Comparison of ENCODE assay signal across 25 mouse cellular contexts in the genomic region with DNA sequence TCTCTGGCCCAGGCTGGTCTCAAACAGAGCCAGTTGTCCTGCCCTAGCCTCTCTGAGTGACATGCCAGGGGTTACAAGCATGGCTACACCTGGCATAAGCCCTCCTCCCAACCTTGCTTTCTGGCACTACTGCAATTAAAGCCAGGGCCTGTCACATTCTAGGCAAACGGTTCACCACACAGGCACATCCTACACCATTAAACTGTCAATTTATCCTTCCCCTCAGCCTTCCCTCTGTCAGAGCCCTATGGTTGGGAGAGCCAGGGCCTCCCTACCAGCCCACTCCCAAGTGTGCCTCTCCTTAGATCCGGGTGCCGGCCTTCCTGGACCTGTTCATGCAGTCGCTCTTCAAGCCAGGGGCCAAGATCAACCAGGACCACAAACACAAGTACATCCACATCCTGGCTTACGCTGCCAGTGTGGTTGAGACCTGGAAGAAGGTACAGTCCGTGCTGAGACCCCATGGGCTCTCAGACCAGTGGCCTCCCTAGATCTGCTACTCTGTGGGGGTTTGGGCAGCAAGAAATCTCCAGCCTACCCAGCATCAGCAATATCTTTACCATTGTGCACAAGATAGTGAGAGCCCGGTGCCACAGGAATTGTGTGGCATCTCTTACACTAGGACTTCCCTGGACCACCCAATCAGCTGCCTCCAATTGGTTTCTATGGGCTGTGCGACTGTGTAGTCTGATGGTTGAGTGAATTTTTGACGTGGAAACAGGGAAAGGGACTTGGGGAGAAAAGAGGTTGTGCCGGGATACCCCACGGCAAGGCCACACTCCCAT. TPM values are rescaled to one million over a fixed set of nuclear protein-coding genes. Genes with fewer than 3 reads are reported as not detected.
A peak's percentile ranks its signal among the peaks of the same experiment; 100 is the strongest.
DNase-seq lines count a peak whose midpoint lies in the region; ATAC-seq and TF ChIP-seq lines count a peak whose summit lies in the region.
"Had no signal": no experiment of that assay in that cellular context is flagged by ENCODE, and none has a peak within 500 bp of the region (broad histone marks: within the 10 kb centered on the region; RNA-seq: fewer than 3 reads in every experiment).

No protein-coding gene starts in this region.

- peaks cover 99% of the 10 kb centered on the region for H3K36me3 ChIP-seq in kidney, embryonic 15.5 days
- peaks cover 58% of the 10 kb centered on the region for H3K36me3 ChIP-seq in kidney, postnatal 0 days (ENCODE audit: insufficient read depth, low read length)
- H3K36me3 ChIP-seq in midbrain, embryonic 11.5 days (ENCODE audit: control insufficient read depth, insufficient read depth, low read length): peaks cover 53% of the 10 kb centered on the region
- H3K36me3 ChIP-seq in midbrain, embryonic 10.5 days: peaks cover 100% of the 10 kb centered on the region

- no peak overlapping the region for H3K27ac ChIP-seq in kidney, embryonic 15.5 days
- H3K27ac ChIP-seq in kidney, postnatal 0 days: no peak overlapping the region
- no peak overlapping the region for H3K27ac ChIP-seq in midbrain, embryonic 11.5 days (ENCODE audit: low read depth, low read length)
- no peak overlapping the region for H3K27ac ChIP-seq in midbrain, embryonic 10.5 days (replicated peaks)
- H3K27ac ChIP-seq: embryonic facial prominence, embryonic 13.5 days; embryonic facial prominence, embryonic 15.5 days; forebrain, embryonic 10.5 days; forebrain, embryonic 13.5 days; forebrain, embryonic 15.5 days had no signal

- H3K27me3 ChIP-seq in kidney, embryonic 15.5 days: no peaks in the 10 kb centered on the region
- no peaks in the 10 kb centered on the region for H3K27me3 ChIP-seq in kidney, postnatal 0 days (ENCODE audit: insufficient read depth, low read length)
- no peaks in the 10 kb centered on the region for H3K27me3 ChIP-seq in midbrain, embryonic 11.5 days (ENCODE audit: control insufficient read depth, insufficient read depth, low read length)
- no peaks in the 10 kb centered on the region for H3K27me3 ChIP-seq in midbrain, embryonic 10.5 days (ENCODE audit: low read depth, poor library complexity, severe bottlenecking)
- H3K27me3 ChIP-seq: embryonic facial prominence, embryonic 13.5 days; embryonic facial prominence, embryonic 15.5 days; forebrain, embryonic 13.5 days; forebrain, embryonic 15.5 days had no signal

- no peak overlapping the region for H3K4me3 ChIP-seq in kidney, embryonic 15.5 days (replicated peaks)
- H3K4me3 ChIP-seq in kidney, postnatal 0 days (replicated peaks; ENCODE audit: low read depth, low read length): no peak overlapping the region
- H3K4me3 ChIP-seq in midbrain, embryonic 11.5 days (ENCODE audit: low read depth, low read length): no peak overlapping the region
- H3K4me3 ChIP-seq in midbrain, embryonic 10.5 days: no peak overlapping the region
- H3K4me3 ChIP-seq: embryonic facial prominence, embryonic 13.5 days; embryonic facial prominence, embryonic 15.5 days; erythroblast, embryonic 14.5 days; forebrain, embryonic 10.5 days; forebrain, embryonic 13.5 days; forebrain, embryonic 15.5 days had no signal

- DNase-seq in heart, adult 11 months: peak; percentile 87
- no peak for DNase-seq in heart, adult 18-20 months
- DNase-seq in kidney, postnatal 10 days: no peak
- peak; percentile 73 for DNase-seq in kidney, postnatal 0 days (ENCODE audit: low spot score)
- DNase-seq in kidney, postnatal 25 days: no peak
- DNase-seq in midbrain, embryonic 11.5 days (ENCODE audit: low spot score, missing footprints): peak; percentile 78
- no peak for DNase-seq in midbrain, embryonic 10.5 days (ENCODE audit: low spot score)
- DNase-seq: adrenal gland, adult 2 months; adrenal gland, postnatal 10 days; adrenal gland, postnatal 25 days; cerebellum, adult 11 months; cerebellum, adult 18-20 months; cerebellum, adult 8-10 months; cerebellum, adult 9-11 months; cerebellum, postnatal 14 days; cerebellum, postnatal 36 days; embryo, embryonic 11 days had no signal

- WGBS in kidney, embryonic 15.5 days: 73% methylated on average over 11 of the region's 11 CpGs
- WGBS in kidney, postnatal 0 days: 69% methylated on average over 11 of the region's 11 CpGs
- 93% methylated on average over 11 of the region's 11 CpGs for WGBS in midbrain, embryonic 11.5 days
- 93% methylated on average over 11 of the region's 11 CpGs for WGBS in midbrain, embryonic 10.5 days

- peaks cover 19% of the 10 kb centered on the region for H3K4me1 ChIP-seq in kidney, embryonic 15.5 days
- no peaks in the 10 kb centered on the region for H3K4me1 ChIP-seq in kidney, postnatal 0 days (replicated peaks; ENCODE audit: insufficient read depth, low read length)
- H3K4me1 ChIP-seq in midbrain, embryonic 11.5 days (ENCODE audit: control insufficient read depth, insufficient read depth, low read length): no peaks in the 10 kb centered on the region
- H3K4me1 ChIP-seq in midbrain, embryonic 10.5 days: peaks cover 15% of the 10 kb centered on the region
- H3K4me1 ChIP-seq: embryonic facial prominence, embryonic 13.5 days; embryonic facial prominence, embryonic 15.5 days had no signal

- no peak for TF ChIP-seq CTCF in kidney, postnatal 0 days (IDR thresholded peaks at IDR 0.05; ENCODE audit: low read depth)

- H3K9me3 ChIP-seq in kidney, embryonic 15.5 days (replicated peaks): no peaks in the 10 kb centered on the region
- no peaks in the 10 kb centered on the region for H3K9me3 ChIP-seq in kidney, postnatal 0 days (replicated peaks; ENCODE audit: low read length)
- no peaks in the 10 kb centered on the region for H3K9me3 ChIP-seq in midbrain, embryonic 11.5 days (ENCODE audit: control insufficient read depth, low read length)
- H3K9me3 ChIP-seq in midbrain, embryonic 10.5 days (replicated peaks): no peaks in the 10 kb centered on the region
- H3K9me3 ChIP-seq: embryonic facial prominence, embryonic 13.5 days; embryonic facial prominence, embryonic 15.5 days; forebrain, embryonic 10.5 days; forebrain, embryonic 13.5 days; forebrain, embryonic 15.5 days had no signal

- ATAC-seq in kidney, embryonic 15.5 days (replicated peaks; ENCODE audit: low FRiP score): peak; percentile 75
- peak; percentile 37 for ATAC-seq in kidney, postnatal 0 days (replicated peaks; ENCODE audit: low FRiP score, low read depth)
- no peak for ATAC-seq in midbrain, embryonic 11.5 days (ENCODE audit: low FRiP score)
- ATAC-seq: forebrain, embryonic 13.5 days; forebrain, embryonic 15.5 days had no signal

- H3K9ac ChIP-seq in kidney, embryonic 15.5 days: no peak overlapping the region
- no peak overlapping the region for H3K9ac ChIP-seq in kidney, postnatal 0 days (ENCODE audit: low read depth, low read length)
- H3K9ac ChIP-seq in midbrain, embryonic 11.5 days (ENCODE audit: low read length): no peak overlapping the region
- H3K9ac ChIP-seq: embryonic facial prominence, embryonic 13.5 days; embryonic facial prominence, embryonic 15.5 days; forebrain, embryonic 13.5 days; forebrain, embryonic 15.5 days had no signal

- H3K4me2 ChIP-seq in kidney, embryonic 15.5 days: no peak overlapping the region
- H3K4me2 ChIP-seq in kidney, postnatal 0 days (ENCODE audit: low read length): no peak overlapping the region
- no peak overlapping the region for H3K4me2 ChIP-seq in midbrain, embryonic 11.5 days
- H3K4me2 ChIP-seq: embryonic facial prominence, embryonic 13.5 days; embryonic facial prominence, embryonic 15.5 days; forebrain, embryonic 13.5 days; forebrain, embryonic 15.5 days had no signal

RNA-seq across cellular contexts. Expression of a gene that starts 8.9 kb away (rescaled TPM):
- 10 to 100 TPM; 27.9 to 29.7 TPM for total RNA-seq in heart, adult 18-20 months (2021)
- polyA plus RNA-seq in kidney, embryonic 15.5 days (2015; fragmentation: Nextera tagmentation; extraction: Ambion mirVana): 112 and 130 TPM in 2 replicates
- 69.6 and 79.0 TPM in 2 replicates for polyA plus RNA-seq in kidney, postnatal 0 days (2015; fragmentation: Nextera tagmentation; extraction: Ambion mirVana)
- polyA plus RNA-seq in midbrain, embryonic 11.5 days (2014; fragmentation: Nextera tagmentation; extraction: Ambion mirVana): 163 and 164 TPM in 2 replicates
- 193 and 195 TPM in 2 replicates for polyA plus RNA-seq in midbrain, embryonic 10.5 days (2016; fragmentation: Nextera tagmentation; extraction: Ambion mirVana)

RNA-seq across cellular contexts. Expression of a gene that starts 14.3 kb away (rescaled TPM):
- 10 to 100 TPM; 30.0 to 40.1 TPM for total RNA-seq in heart, adult 18-20 months (2021)
- 133 and 136 TPM in 2 replicates for polyA plus RNA-seq in kidney, embryonic 15.5 days (2015; fragmentation: Nextera tagmentation; extraction: Ambion mirVana)
- 131 and 132 TPM in 2 replicates for polyA plus RNA-seq in kidney, postnatal 0 days (2015; fragmentation: Nextera tagmentation; extraction: Ambion mirVana)
- polyA plus RNA-seq in midbrain, embryonic 11.5 days (2014; fragmentation: Nextera tagmentation; extraction: Ambion mirVana): 93.7 and 102 TPM in 2 replicates
- 116 TPM in 2 replicates for polyA plus RNA-seq in midbrain, embryonic 10.5 days (2016; fragmentation: Nextera tagmentation; extraction: Ambion mirVana)

RNA-seq across cellular contexts. Expression of a gene that starts 26.0 kb away (rescaled TPM):
- 1 to 10 TPM; 3.5 to 4.5 TPM for total RNA-seq in heart, adult 18-20 months (2021)
- polyA plus RNA-seq in kidney, embryonic 15.5 days (2015; fragmentation: Nextera tagmentation; extraction: Ambion mirVana): 1.6 and 2.6 TPM in 2 replicates
- 0.32 and 0.41 TPM in 2 replicates for polyA plus RNA-seq in kidney, postnatal 0 days (2015; fragmentation: Nextera tagmentation; extraction: Ambion mirVana)
- 5.3 and 6.8 TPM in 2 replicates for polyA plus RNA-seq in midbrain, embryonic 11.5 days (2014; fragmentation: Nextera tagmentation; extraction: Ambion mirVana)
- 4.3 and 6.1 TPM in 2 replicates for polyA plus RNA-seq in midbrain, embryonic 10.5 days (2016; fragmentation: Nextera tagmentation; extraction: Ambion mirVana)
- polyA plus RNA-seq: C2C12 had no signal

RNA-seq across cellular contexts. Expression of a gene that starts 39.4 kb away (rescaled TPM):
- total RNA-seq in heart, adult 18-20 months (2021): 1,000 to 10,000 TPM; 1,683 to 1,862 TPM
- 849 and 854 TPM in 2 replicates for polyA plus RNA-seq in kidney, embryonic 15.5 days (2015; fragmentation: Nextera tagmentation; extraction: Ambion mirVana)
- polyA plus RNA-seq in kidney, postnatal 0 days (2015; fragmentation: Nextera tagmentation; extraction: Ambion mirVana): 1,098 and 1,156 TPM in 2 replicates
- polyA plus RNA-seq in midbrain, embryonic 11.5 days (2014; fragmentation: Nextera tagmentation; extraction: Ambion mirVana): 694 and 705 TPM in 2 replicates
- polyA plus RNA-seq in midbrain, embryonic 10.5 days (2016; fragmentation: Nextera tagmentation; extraction: Ambion mirVana): 569 and 605 TPM in 2 replicates

RNA-seq across cellular contexts. Expression of a gene that starts 48.4 kb away (rescaled TPM):
- 10 to 100 TPM; 55.5 to 60.0 TPM for total RNA-seq in heart, adult 18-20 months (2021)
- 109 and 110 TPM in 2 replicates for polyA plus RNA-seq in kidney, embryonic 15.5 days (2015; fragmentation: Nextera tagmentation; extraction: Ambion mirVana)
- polyA plus RNA-seq in kidney, postnatal 0 days (2015; fragmentation: Nextera tagmentation; extraction: Ambion mirVana): 98.9 and 105 TPM in 2 replicates
- 129 and 130 TPM in 2 replicates for polyA plus RNA-seq in midbrain, embryonic 11.5 days (2014; fragmentation: Nextera tagmentation; extraction: Ambion mirVana)
- polyA plus RNA-seq in midbrain, embryonic 10.5 days (2016; fragmentation: Nextera tagmentation; extraction: Ambion mirVana): 125 and 132 TPM in 2 replicates

Comparison
In these comparisons a context has a peak if more than half of its experiments do, and no peak if none do; other contexts are left out.
1. DNase-seq: peak in heart, adult 11 months (single experiment), kidney, postnatal 0 days (single experiment) and midbrain, embryonic 11.5 days (single experiment); none in heart, adult 18-20 months (0 of 2), kidney, postnatal 10 days (single experiment), kidney, postnatal 25 days (0 of 2) and midbrain, embryonic 10.5 days (single experiment).